Mouse (Mus musculus): ENCODE data around the gene Wdr60. TPM values are rescaled to one million over a fixed set of nuclear protein-coding genes. Genes with fewer than 3 reads are reported as not detected.

The Wdr60 gene
- total RNA-seq, 2 experiments from 2014 or later = 0.40 TPM; not detected in 1

DNA sequence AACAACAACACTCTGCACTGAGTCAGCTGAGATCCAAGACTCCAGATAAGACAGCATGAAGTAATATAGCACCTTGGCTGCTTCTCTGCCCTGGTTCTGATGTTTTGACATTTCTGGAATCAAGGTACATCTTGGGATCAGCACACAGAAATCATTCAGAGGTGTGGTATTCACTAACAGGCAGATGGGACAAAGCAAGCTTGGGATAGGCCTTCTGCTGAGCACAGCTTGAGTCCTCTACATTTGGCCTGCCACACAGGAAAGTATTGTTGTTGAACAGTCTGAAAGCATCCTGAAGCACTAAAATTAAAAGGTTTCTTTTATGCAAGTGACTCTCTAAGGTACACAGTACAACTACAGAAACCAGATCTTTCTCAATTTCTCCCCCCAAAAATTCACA is 68.2 kb downstream of the Wdr60 start:
- ATAC-seq (ENCODE audit: poor library complexity, severe bottlenecking) = no peak

DNA sequence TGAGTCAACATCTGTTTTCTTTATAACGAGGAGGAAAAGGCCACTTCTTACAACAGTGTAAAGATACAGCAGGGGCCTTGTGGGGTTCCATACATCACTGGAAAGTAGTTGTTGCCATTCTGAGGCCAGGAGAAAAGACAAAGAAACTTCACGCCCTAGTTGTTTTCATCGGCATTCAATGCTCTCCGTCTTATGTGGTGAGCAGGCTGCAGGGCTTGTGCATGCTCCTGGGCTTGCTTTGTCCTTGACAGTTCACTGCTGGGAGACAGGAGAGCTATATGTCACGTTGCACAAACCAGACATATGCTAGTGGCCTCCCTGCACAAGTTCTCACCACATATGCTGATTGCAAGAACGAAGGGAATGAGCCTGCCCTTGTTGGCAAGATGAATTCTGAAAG is 68.9 kb downstream of the Wdr60 start:
- no peak for ATAC-seq (ENCODE audit: poor library complexity, severe bottlenecking)

DNA sequence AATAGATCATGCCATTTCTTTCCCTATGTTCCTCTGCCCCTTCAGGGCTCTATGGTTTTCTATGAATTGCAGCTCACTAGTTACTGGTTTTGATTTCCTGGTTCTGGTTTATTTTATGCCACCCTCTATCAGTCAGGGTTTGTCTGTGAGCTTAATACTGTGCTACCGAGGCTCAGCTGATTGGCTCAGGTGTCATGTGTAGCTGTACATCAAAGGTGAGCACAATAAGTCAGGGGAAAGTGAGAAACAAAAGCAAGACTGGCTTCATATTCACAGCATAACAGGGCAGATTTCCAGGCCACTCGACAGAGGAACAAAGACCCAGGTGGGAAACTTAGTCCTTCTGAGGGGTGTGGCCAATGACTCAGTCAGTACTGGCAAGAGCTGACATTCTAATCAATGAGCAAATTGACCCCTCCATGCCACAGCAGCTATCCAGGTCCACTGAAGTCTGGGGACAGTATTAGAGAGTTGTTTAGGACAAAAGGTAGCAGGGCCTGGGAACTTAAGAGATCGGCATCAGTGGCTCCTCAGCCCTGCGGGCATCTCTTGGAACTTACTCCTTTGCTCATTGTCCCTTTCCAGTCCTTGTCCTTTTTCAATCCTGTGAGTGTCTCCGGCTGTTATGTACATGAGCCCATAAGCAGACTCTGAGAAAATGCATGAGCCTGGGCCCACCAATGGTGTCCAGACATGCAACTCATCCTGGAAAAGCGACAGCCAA is 79.4 kb downstream of the Wdr60 start:
- no peak for ATAC-seq (ENCODE audit: poor library complexity, severe bottlenecking)

DNA sequence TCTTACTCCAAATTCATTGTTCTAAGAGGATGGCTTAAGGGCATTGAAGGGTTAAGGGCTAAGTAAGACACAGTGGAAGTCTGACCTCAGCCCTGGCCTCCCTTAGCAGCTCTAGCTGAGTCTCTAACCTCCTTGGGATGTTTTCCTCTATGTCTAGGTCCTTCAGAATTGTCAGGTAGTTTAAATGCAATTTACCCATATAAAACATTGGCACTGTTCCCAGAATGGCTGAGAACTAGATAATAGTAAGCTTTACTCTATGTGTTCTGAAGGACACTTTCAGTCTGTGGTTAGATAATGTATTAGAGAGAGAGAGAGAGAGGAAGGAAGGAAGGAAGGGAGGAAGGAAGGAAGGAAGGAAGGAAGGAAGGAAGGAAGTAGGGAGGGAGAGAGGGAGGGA is 80.4 kb downstream of the Wdr60 start:
- no peak for ATAC-seq (ENCODE audit: poor library complexity, severe bottlenecking)

DNA sequence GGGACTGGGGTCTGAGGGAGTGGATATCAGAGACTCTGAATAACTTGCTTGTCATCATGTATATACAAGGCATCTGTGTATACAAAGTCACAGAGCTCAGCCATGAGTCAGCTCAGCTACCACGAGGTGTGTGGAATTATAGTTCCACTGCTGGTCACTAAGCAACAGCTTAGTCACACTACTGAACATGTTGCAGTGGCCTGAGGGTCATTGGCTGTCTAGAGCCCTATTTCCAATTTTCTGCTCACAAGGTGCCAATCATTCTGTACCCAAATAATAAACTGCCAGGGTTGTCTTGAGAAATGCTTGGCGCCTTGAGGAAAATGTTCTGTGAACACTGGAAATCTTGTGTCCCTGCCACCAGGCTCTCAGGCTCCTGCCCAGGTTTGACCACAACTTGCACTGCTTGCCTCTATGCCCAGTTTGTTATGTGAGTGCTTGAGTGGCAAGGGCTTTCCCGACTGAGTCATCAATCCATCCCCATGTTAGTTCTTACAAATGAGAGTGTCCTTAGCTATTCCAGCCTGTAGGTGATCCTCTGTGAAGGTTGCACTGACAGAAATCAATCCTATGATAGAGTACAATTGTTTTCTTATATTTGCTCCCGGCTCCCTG is 81.3 kb downstream of the Wdr60 start:
- ATAC-seq (ENCODE audit: poor library complexity, severe bottlenecking) = no peak

DNA sequence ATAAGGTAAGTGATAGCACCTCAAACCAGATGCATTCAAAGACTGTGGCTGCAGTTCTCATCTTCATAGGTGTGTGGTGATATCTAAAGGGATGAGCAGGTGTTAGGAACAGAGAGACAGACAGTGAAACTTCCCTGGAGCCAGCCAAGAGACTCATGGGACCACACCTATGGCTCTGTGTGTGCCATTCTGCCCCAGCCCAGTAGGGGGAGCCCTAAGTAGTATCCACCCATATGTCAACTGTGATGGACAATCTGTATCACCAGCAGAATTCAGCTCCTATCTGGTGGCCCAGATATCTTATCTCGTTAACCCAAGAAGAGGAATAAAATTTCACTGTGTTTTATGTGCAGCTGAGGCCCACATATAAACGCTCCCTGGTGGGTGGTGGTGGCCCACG is 85.9 kb downstream of the Wdr60 start:
- ATAC-seq (ENCODE audit: poor library complexity, severe bottlenecking) = peak; percentile 92

DNA sequence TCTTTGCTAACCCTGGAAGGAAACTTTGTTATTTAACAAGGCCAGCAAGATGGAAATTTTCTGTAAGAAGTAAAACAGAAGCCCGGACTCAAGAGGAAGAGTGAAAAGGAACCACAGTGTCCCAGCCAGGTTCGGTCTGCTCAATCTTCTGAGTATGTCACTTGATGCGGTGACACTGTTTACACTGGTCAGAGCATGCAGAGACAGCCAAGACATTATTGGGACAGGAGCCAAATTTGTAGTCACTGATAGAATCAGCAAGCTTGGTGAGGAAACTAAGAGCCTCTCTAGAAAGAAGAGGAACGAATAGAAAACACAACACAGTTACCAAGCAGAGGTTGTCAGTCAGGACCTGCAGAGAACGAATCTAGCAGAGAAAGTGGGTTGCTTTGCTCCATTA is 93.2 kb downstream of the Wdr60 start:
- ATAC-seq (ENCODE audit: poor library complexity, severe bottlenecking) = 0 out of 2 replicates have a peak, but pooled peaks have one; percentile 28

DNA sequence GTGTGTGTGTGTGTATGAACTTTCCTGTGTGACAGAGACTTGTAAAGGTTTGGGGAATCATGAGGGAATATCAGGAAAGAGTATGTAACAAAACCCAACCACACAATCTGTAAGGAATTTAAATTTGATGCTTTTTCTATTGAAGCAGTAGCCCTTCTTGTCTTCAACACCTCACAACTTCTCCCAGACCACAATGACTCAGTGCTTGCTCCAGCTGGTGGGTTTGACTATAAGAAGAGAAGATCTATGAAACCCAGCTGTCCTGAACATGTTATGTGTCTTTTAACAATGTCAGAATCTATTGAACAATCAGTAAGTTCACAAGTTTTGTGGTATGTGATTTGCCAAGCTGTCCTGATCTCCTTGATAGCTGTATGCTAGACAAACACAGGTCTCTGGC is 97.5 kb downstream of the Wdr60 start:
- ATAC-seq (ENCODE audit: poor library complexity, severe bottlenecking) = no peak

DNA sequence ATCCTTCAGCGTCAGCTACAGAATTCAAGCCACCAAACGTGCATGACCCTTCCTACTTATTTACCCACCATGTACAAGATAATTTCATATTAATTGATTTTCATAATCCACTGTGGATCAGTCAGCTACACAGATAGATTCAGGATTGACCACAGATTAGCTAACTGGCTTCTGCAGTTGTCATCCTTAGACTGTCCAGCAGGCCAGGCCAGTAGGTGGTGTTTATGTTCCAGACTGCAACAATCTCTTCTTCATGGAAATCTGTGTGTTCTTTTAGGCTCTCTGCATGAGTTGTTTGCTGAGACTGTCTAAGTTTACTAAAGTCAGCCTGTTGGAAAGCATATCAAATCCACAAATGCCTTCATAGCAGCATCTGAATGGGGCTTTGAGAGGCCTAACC is 103.1 kb downstream of the Wdr60 start:
- no peak for ATAC-seq (ENCODE audit: poor library complexity, severe bottlenecking)

DNA sequence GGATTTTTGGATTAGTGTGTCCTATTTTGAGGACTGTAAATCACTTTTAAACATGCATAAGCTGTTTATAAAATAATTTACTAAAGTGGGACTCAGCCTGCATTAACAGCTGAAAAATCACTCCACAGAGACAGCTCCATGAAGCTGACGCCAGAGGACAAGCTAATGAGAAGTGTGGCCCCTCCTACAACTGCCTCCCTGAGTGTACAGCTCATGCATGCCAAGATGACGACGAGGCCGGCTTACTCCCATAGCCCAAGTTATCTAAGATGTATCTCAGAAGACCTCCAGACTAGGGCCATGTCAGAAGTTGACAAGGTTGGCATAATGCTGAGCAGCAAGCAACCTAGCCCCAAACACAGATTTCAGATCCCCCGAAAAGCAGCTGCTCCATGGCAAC is 103.6 kb downstream of the Wdr60 start:
- ATAC-seq (ENCODE audit: poor library complexity, severe bottlenecking) = no peak

DNA sequence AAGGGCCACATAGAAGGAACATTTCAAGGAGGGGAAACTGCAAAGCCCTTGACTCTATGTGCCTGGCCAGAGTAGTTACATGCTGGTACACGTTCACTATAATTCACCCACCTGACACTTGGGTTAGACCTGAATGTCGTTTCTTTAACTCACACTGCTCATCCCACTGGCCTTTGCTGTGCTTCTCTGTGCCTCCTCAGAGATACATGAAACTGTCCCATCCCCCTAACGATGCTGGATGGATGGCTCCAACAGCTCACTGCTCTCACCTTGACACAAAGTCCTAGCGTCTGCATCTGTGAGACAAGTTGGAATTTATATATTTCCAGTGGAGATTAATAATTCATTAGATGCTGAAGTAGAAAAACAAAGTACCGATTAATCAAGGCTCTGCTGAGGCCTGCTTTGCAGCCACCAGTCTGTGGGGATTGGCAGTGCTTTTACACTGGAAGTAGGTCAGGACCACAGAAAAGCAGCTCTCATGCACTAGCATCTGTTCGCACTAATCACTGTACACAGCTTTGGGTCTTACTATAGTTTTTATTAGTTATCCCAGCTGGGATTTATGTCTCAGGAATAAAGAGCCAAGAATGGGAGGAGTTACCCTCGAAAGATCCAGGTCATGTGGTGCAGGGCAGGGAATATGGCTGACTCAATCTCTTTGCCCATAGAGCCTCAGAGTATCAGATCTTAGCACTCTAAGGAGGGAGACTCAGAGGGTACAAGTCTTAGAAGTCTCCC is 105.9 kb downstream of the Wdr60 start:
- no peak for ATAC-seq (ENCODE audit: poor library complexity, severe bottlenecking)

Other genes with a start within 250 kb of the Wdr60 start
- 54.7 and 57.5 TPM in 2 replicates for gene Zfp386, start 215.3 kb downstream of the Wdr60 start, total RNA-seq (2015)
- gene Zfp386, start 215.3 kb downstream of the Wdr60 start, total RNA-seq (2017) = 37.5 and 51.5 TPM in 2 replicates
- gene Vipr2, start 185.3 kb downstream of the Wdr60 start, total RNA-seq (2015) = 0.31 and 1.4 TPM in 2 replicates
- gene Vipr2, start 185.3 kb downstream of the Wdr60 start, total RNA-seq (2017) = 0.07 TPM in 1 of 2 replicates, not detected in the other
- not detected in 2 replicates for gene Gm11027, start 12.4 kb upstream of the Wdr60 start, total RNA-seq (2015)
- gene Gm11027, start 12.4 kb upstream of the Wdr60 start, total RNA-seq (2017) = not detected in 2 replicates
- gene Esyt2, start 18.2 kb upstream of the Wdr60 start, total RNA-seq (2015) = 44.7 and 46.6 TPM in 2 replicates
- 49.9 and 65.6 TPM in 2 replicates for gene Esyt2, start 18.2 kb upstream of the Wdr60 start, total RNA-seq (2017)
- gene Ncapg2, start 142.4 kb upstream of the Wdr60 start, total RNA-seq (2015) = 67.6 and 80.3 TPM in 2 replicates
- gene Ncapg2, start 142.4 kb upstream of the Wdr60 start, total RNA-seq (2017) = 102 and 135 TPM in 2 replicates
- not detected in 2 replicates for gene Ptprn2, start 222.7 kb upstream of the Wdr60 start, total RNA-seq (2015)
- gene Ptprn2, start 222.7 kb upstream of the Wdr60 start, total RNA-seq (2017) = not detected in 2 replicates